Mouse (Mus musculus) liver, postnatal 0 days (tissue): ENCODE results near the gene Aph1c.

Experiments
- CTCF ChIP-seq: sonication (generic); IDR thresholded peaks from 2 replicates; pipeline ENCODE4 v1.5.1; 2016; ENCODE audit warnings: antibody characterized with exemption, low read depth
- EP300 ChIP-seq: IDR thresholded peaks from 2 replicates; pipeline ENCODE4 v1.6.1; 2016; ENCODE audit warnings: antibody characterized with exemption, low read depth, mild to moderate bottlenecking

DNA sequence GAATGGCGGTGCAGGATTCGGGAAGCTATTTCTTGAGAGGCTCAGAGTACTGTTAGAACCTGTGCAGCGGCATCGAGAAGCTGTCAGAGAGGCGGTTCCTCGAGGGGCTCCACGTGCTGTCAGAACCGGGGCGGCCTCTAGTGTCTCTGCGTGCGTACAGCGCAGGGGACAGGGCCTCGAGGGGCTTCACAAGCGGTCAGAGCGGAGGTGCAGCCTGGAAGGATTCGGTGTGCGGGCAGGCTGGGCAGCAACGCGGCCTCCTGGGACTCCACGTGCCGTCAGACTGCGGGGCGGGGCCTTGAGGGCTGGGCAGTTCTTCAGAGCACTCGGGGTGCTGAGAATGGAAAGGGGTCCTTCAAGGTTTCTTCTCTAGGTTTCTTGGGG lies 563 bp upstream of the Aph1c start:
- no peak for TF ChIP-seq EP300
- peak; percentile 27 for TF ChIP-seq CTCF
